Mouse (Mus musculus) spleen, adult 2 months (tissue): ENCODE measurements around the gene Dbnl. TPM values are rescaled to one million over a fixed set of nuclear protein-coding genes. Genes with fewer than 3 reads are reported as not detected.

Source experiments
- DNase-seq, 2 experiments: peaks; one replicate each; pipeline versions ENCODE4 v3.0.0 to v3.0.0-alpha.2; 2012 to 2021; ENCODE audit warnings: low spot score in 2 of 2, low read depth in 1 of 2
- H3K27ac ChIP-seq: fragments of 200-500 bp; 2 replicates; pipeline ENCODE4 v1.5.1; 2012; ENCODE audit warnings: low read length, inconsistent platforms; ENCODE audit not compliant: insufficient read depth
- H3K27me3 ChIP-seq: fragments of 200-500 bp; 2 replicates; pipeline ENCODE4 v1.6.1; 2012; ENCODE audit warnings: mild to moderate bottlenecking, moderate library complexity, low read length, inconsistent platforms; ENCODE audit not compliant: control insufficient read depth, insufficient read depth
- H3K36me3 ChIP-seq: fragments of 200-500 bp; 2 replicates; pipeline ENCODE4 v1.6.1; 2012; ENCODE audit warnings: mild to moderate bottlenecking, low read length, inconsistent platforms; ENCODE audit not compliant: control insufficient read depth, insufficient read depth
- H3K4me1 ChIP-seq: fragments of 200-500 bp; 2 replicates; pipeline ENCODE4 v1.6.1; 2011; ENCODE audit warnings: inconsistent platforms; ENCODE audit not compliant: control insufficient read depth, insufficient read depth, insufficient read length
- H3K4me3 ChIP-seq: fragments of 200-500 bp; 2 replicates; pipeline ENCODE4 v1.5.1; 2011; ENCODE audit warnings: mild to moderate bottlenecking, inconsistent platforms; ENCODE audit not compliant: insufficient read depth, insufficient read length; ENCODE audit errors: extremely low read depth
- CTCF ChIP-seq: fragments of 200-500 bp; IDR thresholded peaks from 2 replicates; pipeline ENCODE4 v1.5.1; 2011; ENCODE audit warnings: mild to moderate bottlenecking, inconsistent platforms; ENCODE audit not compliant: insufficient read depth, insufficient read length, insufficient replicate concordance; ENCODE audit errors: extremely low read depth
- POLR2A ChIP-seq: fragments of 200-500 bp; IDR thresholded peaks from 2 replicates; pipeline ENCODE4 v1.6.1; 2011; ENCODE audit warnings: low read depth, low read length, inconsistent platforms
- WGBS: fragments of 180-500 bp; shearing (Covaris S2); methylation state at CpG from one replicate; pipeline ENCODE4 v1.1.7; 2018; 5-methylcytosine and 5-hydroxymethylcytosine counted together
- polyA plus RNA-seq: library from polyadenylated mRNA; depleted of rRNA; stranded (reverse); fragments of >200 nt; gene quantifications from 2 replicates; pipeline ENCODE4 v1.2.3, GENCODE M21; 2012; rRNA removed

Gene Dbnl
- polyA plus RNA-seq, 1 experiment = 104 TPM

- 53% methylated on average over 7 of the region's 7 CpGs for WGBS
- no peaks in the 10 kb centered on the region for H3K4me1 ChIP-seq
- no peak overlapping the region for H3K27ac ChIP-seq
- TF ChIP-seq POLR2A (no peak), CTCF (no peak)
- DNase-seq = no peak
- no peak overlapping the region for H3K4me3 ChIP-seq
- no peaks in the 10 kb centered on the region for H3K27me3 ChIP-seq
- no peaks in the 10 kb centered on the region for H3K36me3 ChIP-seq
Measured at GRCm38 (mm10) chr11:5846639-5847345, 58.5 kb downstream of the Dbnl start.

GRCm38 (mm10) chr11:5848741-5849140 lies 60.5 kb downstream of the Dbnl start:
- 74% methylated on average over 6 of the region's 6 CpGs for WGBS
- no peaks in the 10 kb centered on the region for H3K36me3 ChIP-seq
- H3K27ac ChIP-seq = no peak overlapping the region
- H3K27me3 ChIP-seq = no peaks in the 10 kb centered on the region
- TF ChIP-seq POLR2A (no peak), CTCF (no peak)
- H3K4me3 ChIP-seq = no peak overlapping the region
- H3K4me1 ChIP-seq = no peaks in the 10 kb centered on the region
- DNase-seq = no peak

GRCm38 (mm10) chr11:5849316-5849715 lies 61.0 kb downstream of the Dbnl start:
- no peaks in the 10 kb centered on the region for H3K36me3 ChIP-seq
- H3K27ac ChIP-seq = no peak overlapping the region
- 68% methylated on average over 2 of the region's 2 CpGs for WGBS
- no peak overlapping the region for H3K4me3 ChIP-seq
- TF ChIP-seq CTCF (no peak), POLR2A (no peak)
- no peaks in the 10 kb centered on the region for H3K4me1 ChIP-seq
- no peaks in the 10 kb centered on the region for H3K27me3 ChIP-seq
- DNase-seq = no peak

- Histone ChIP-seq H3K4me3 (no peak overlapping the region), H3K4me1 (no peaks in the 10 kb centered on the region), H3K27ac (no peak overlapping the region), H3K36me3 (no peaks in the 10 kb centered on the region), H3K27me3 (no peaks in the 10 kb centered on the region)
- TF ChIP-seq CTCF (no peak), POLR2A (no peak)
- 58% methylated on average over 5 of the region's 5 CpGs for WGBS
- DNase-seq = no peak
Measured at GRCm38 (mm10) chr11:5850452-5850851, 62.2 kb downstream of the Dbnl start.

Other genes starting within 250 kb of the Dbnl start
- gene Ccdc117, start 246.3 kb upstream of the Dbnl start, polyA plus RNA-seq = 4.7 and 5.6 TPM in 2 replicates
- gene Ankrd36, start 218.8 kb upstream of the Dbnl start, polyA plus RNA-seq = 0.02 TPM in 1 of 2 replicates, not detected in the other
- 176 and 211 TPM in 2 replicates for gene Mrps24, start 72.8 kb upstream of the Dbnl start, polyA plus RNA-seq
- gene Urgcp, start 26.1 kb upstream of the Dbnl start, polyA plus RNA-seq = 11.8 and 12.0 TPM in 2 replicates
- 0.85 and 1.5 TPM in 2 replicates for gene Pgam2, start 15.2 kb downstream of the Dbnl start, polyA plus RNA-seq
- gene Polm, start 49.5 kb downstream of the Dbnl start, polyA plus RNA-seq = 62.5 and 87.7 TPM in 2 replicates
- gene Aebp1, start 73.5 kb downstream of the Dbnl start, polyA plus RNA-seq = 15.7 and 19.8 TPM in 2 replicates
- 78.1 and 210 TPM in 2 replicates for gene Pold2, start 89.8 kb downstream of the Dbnl start, polyA plus RNA-seq
- gene Myl7, start 110.3 kb downstream of the Dbnl start, polyA plus RNA-seq = 0.54 TPM in 1 of 2 replicates, not detected in the other
- gene Gck, start 161.6 kb downstream of the Dbnl start, polyA plus RNA-seq = 0.27 and 0.41 TPM in 2 replicates
- gene Ykt6, start 167.2 kb downstream of the Dbnl start, polyA plus RNA-seq = 31.0 and 34.3 TPM in 2 replicates